Mouse (Mus musculus) limb, embryonic 13.5 days (tissue): ENCODE data around the gene Nmrk2. TPM values are rescaled to one million over a fixed set of nuclear protein-coding genes. Genes with fewer than 3 reads are reported as not detected.
A peak's percentile ranks its signal among the peaks of the same experiment; 100 is the strongest.
"Not testable (repeated sequence)": the region's sequence is repeated elsewhere in the genome, so short reads cannot be mapped to it uniquely, and the experiment has no call there.

Experiments used
- ATAC-seq: fragments of 200-750 bp; cut with Nextera tagmentation; 2 replicates; pipeline ENCODE4 v1.8.0; 2017; ENCODE audit warnings: low read depth, moderate number of reproducible peaks, moderate TSS enrichment; ENCODE audit not compliant: low FRiP score
- H3K27ac ChIP-seq: fragments of 300-500 bp; sonication (generic); 2 replicates; pipeline ENCODE4 v1.5.1; 2015; ENCODE audit warnings: inconsistent platforms, mild to moderate bottlenecking, moderate library complexity
- H3K27me3 ChIP-seq: fragments of 300-500 bp; sonication (generic); 2 replicates; pipeline ENCODE4 v1.6.1; 2015; ENCODE audit warnings: mild to moderate bottlenecking, inconsistent platforms
- H3K36me3 ChIP-seq: fragments of 300-500 bp; sonication (generic); 2 replicates; pipeline ENCODE4 v1.6.1; 2015; ENCODE audit warnings: inconsistent platforms, mild to moderate bottlenecking, moderate library complexity
- H3K4me1 ChIP-seq: fragments of 300-500 bp; sonication (generic); 2 replicates; pipeline ENCODE4 v1.6.1; 2015; ENCODE audit warnings: inconsistent platforms
- H3K4me2 ChIP-seq: fragments of 300-500 bp; sonication (generic); replicated peaks from 2 replicates; pipeline ENCODE4 v1.6.1; 2015; ENCODE audit warnings: inconsistent platforms, mild to moderate bottlenecking, moderate library complexity
- H3K4me3 ChIP-seq: fragments of 300-500 bp; sonication (generic); 2 replicates; pipeline ENCODE4 v1.5.1; 2015; ENCODE audit warnings: moderate library complexity, mild to moderate bottlenecking, inconsistent platforms
- H3K9ac ChIP-seq: fragments of 300-500 bp; sonication (generic); 2 replicates; pipeline ENCODE4 v1.6.1; 2015; ENCODE audit warnings: mild to moderate bottlenecking, inconsistent platforms
- H3K9me3 ChIP-seq: fragments of 300-500 bp; sonication (generic); 2 replicates; pipeline ENCODE4 v1.6.1; 2016; ENCODE audit warnings: inconsistent platforms
- WGBS: fragments of 180-500 bp; shearing (Covaris S2); methylation state at CpG from one replicate; pipeline ENCODE4 v1.1.7; 2015; 5-methylcytosine and 5-hydroxymethylcytosine counted together
- polyA plus RNA-seq: library from polyadenylated mRNA; unstranded; fragments of >200 nt; fragmentation: Nextera tagmentation; extraction: Ambion mirVana; gene quantifications from 2 replicates; pipeline ENCODE4 v1.2.1, GENCODE M21; 2015

Gene Nmrk2
- polyA plus RNA-seq, 1 experiment from 2014 or later: 0.18 TPM

GRCm38 (mm10) chr10:81232580-81233225 is 30.9 kb upstream of the Nmrk2 start, which contains the start of gene Zfr2:
TSS of gene Zfr2 (plus strand) at chr10:81233155.
- H3K9ac ChIP-seq: peak within 1 kb of the TSS; percentile 80
- peak within 1 kb of the TSS; percentile 74 for H3K4me3 ChIP-seq
- no peaks in the 10 kb centered on the region for H3K9me3 ChIP-seq
- peak; percentile 70 for ATAC-seq
- peak within 1 kb of the TSS; percentile 80 for H3K4me2 ChIP-seq
- no peak within 1 kb of the TSS for H3K27ac ChIP-seq
- peaks cover 62% of the 10 kb centered on the region for H3K27me3 ChIP-seq
- H3K4me1 ChIP-seq: peaks cover 20% of the 10 kb centered on the region
- whole genome bisulfite sequencing: 9% methylated on average over 29 of the region's 29 CpGs
- H3K36me3 ChIP-seq: no peaks in the 10 kb centered on the region

GRCm38 (mm10) chr10:81231436-81231835 is 29.6 kb upstream of the Nmrk2 start:
- H3K4me2 ChIP-seq: no peak overlapping the region
- 57% methylated on average over 7 of the region's 7 CpGs for WGBS
- peaks cover 53% of the 10 kb centered on the region for H3K27me3 ChIP-seq

GRCm38 (mm10) chr10:81230438-81231332 is 28.8 kb upstream of the Nmrk2 start, which contains the start of gene Atcay:
TSS of gene Atcay (minus strand) at chr10:81230833.
- Histone ChIP-seq H3K4me3 (peak within 1 kb of the TSS; percentile 20), H3K9me3 (no peaks in the 10 kb centered on the region), H3K4me1 (peaks cover 15% of the 10 kb centered on the region), H3K36me3 (no peaks in the 10 kb centered on the region), H3K27me3 (peaks cover 53% of the 10 kb centered on the region), H3K9ac (peak within 1 kb of the TSS; percentile 39; the same call in 1 of the 2 replicates), H3K4me2 (peak within 1 kb of the TSS; percentile 50), H3K27ac (no peak within 1 kb of the TSS)
- no peak for ATAC-seq
- 9% methylated on average over 27 of the region's 27 CpGs for WGBS

More at GRCm38 (mm10) chr10:81231436-81231835, 29.6 kb upstream of the Nmrk2 start:
- Histone ChIP-seq H3K4me3 (peak overlapping the region; percentile 18; the same call in 1 of the 2 replicates), H3K36me3 (no peaks in the 10 kb centered on the region), H3K4me1 (peaks cover 15% of the 10 kb centered on the region), H3K27ac (no peak overlapping the region), H3K9me3 (no peaks in the 10 kb centered on the region), H3K9ac (no peak overlapping the region)
- no peak for ATAC-seq

GRCm38 (mm10) chr10:81229735-81230437 is 28.0 kb upstream of the Nmrk2 start:
- H3K4me2 ChIP-seq: peak overlapping the region; percentile 50
- H3K27me3 ChIP-seq: peaks cover 53% of the 10 kb centered on the region
- H3K27ac ChIP-seq: no peak overlapping the region
- no peaks in the 10 kb centered on the region for H3K36me3 ChIP-seq
- peak overlapping the region; percentile 39; the same call in 1 of the 2 replicates for H3K9ac ChIP-seq
- peaks cover 15% of the 10 kb centered on the region for H3K4me1 ChIP-seq
- H3K9me3 ChIP-seq: no peaks in the 10 kb centered on the region
- H3K4me3 ChIP-seq: peak overlapping the region; percentile 20
- 13% methylated on average over 20 of the region's 20 CpGs for WGBS
- ATAC-seq: no peak

GRCm38 (mm10) chr10:81223731-81224130 is 21.9 kb upstream of the Nmrk2 start:
- H3K4me3 ChIP-seq, H3K9ac ChIP-seq, H3K4me2 ChIP-seq, H3K4me1 ChIP-seq, H3K27ac ChIP-seq, ATAC-seq, H3K36me3 ChIP-seq, H3K9me3 ChIP-seq: not testable (repeated sequence)
- WGBS: 48% methylated on average over 2 of the region's 2 CpGs
- H3K27me3 ChIP-seq: peaks cover 22% of the 10 kb centered on the region

- H3K36me3 ChIP-seq: no peaks in the 10 kb centered on the region
- peaks cover 10% of the 10 kb centered on the region; the same call in 1 of the 2 replicates for H3K27me3 ChIP-seq
- H3K9ac ChIP-seq: no peak overlapping the region
- H3K4me1 ChIP-seq: no peaks in the 10 kb centered on the region
- no peak overlapping the region for H3K4me3 ChIP-seq
- no peak for ATAC-seq
- H3K9me3 ChIP-seq: no peaks in the 10 kb centered on the region
- H3K27ac ChIP-seq: no peak overlapping the region
- no peak overlapping the region for H3K4me2 ChIP-seq
- WGBS: 88% methylated on average over 5 of the region's 5 CpGs
These were observed 19.7 kb upstream of the Nmrk2 start for GRCm38 (mm10) chr10:81221402-81222015.

GRCm38 (mm10) chr10:81217964-81218363 is 16.1 kb upstream of the Nmrk2 start:
- no peaks in the 10 kb centered on the region for H3K9me3 ChIP-seq
- H3K4me3 ChIP-seq: no peak overlapping the region
- peaks cover 10% of the 10 kb centered on the region; the same call in 1 of the 2 replicates for H3K27me3 ChIP-seq
- ATAC-seq: no peak
- H3K36me3 ChIP-seq: no peaks in the 10 kb centered on the region
- H3K4me2 ChIP-seq: no peak overlapping the region
- WGBS: 39% methylated on average over 7 of the region's 7 CpGs
- H3K27ac ChIP-seq: no peak overlapping the region
- H3K4me1 ChIP-seq: no peaks in the 10 kb centered on the region
- no peak overlapping the region for H3K9ac ChIP-seq

GRCm38 (mm10) chr10:81217267-81217666 is 15.4 kb upstream of the Nmrk2 start:
- not testable (repeated sequence) for H3K4me2 ChIP-seq, H3K9ac ChIP-seq, H3K9me3 ChIP-seq, ATAC-seq, H3K27ac ChIP-seq, H3K4me1 ChIP-seq, H3K36me3 ChIP-seq, H3K4me3 ChIP-seq
- 19% methylated on average over 1 of the region's 1 CpGs for WGBS
- peaks cover 10% of the 10 kb centered on the region; the same call in 1 of the 2 replicates for H3K27me3 ChIP-seq

GRCm38 (mm10) chr10:81216810-81217209 is 15.0 kb upstream of the Nmrk2 start:
- H3K9ac ChIP-seq: no peak overlapping the region
- 85% methylated on average over 6 of the region's 6 CpGs for WGBS
- peaks cover 7% of the 10 kb centered on the region; the same call in 1 of the 2 replicates for H3K9me3 ChIP-seq
- no peaks in the 10 kb centered on the region for H3K36me3 ChIP-seq
- H3K27ac ChIP-seq: no peak overlapping the region
- peaks cover 10% of the 10 kb centered on the region; the same call in 1 of the 2 replicates for H3K27me3 ChIP-seq
- H3K4me2 ChIP-seq: no peak overlapping the region
- no peak for ATAC-seq
- no peak overlapping the region for H3K4me3 ChIP-seq
- H3K4me1 ChIP-seq: no peaks in the 10 kb centered on the region

GRCm38 (mm10) chr10:81216260-81216659 is 14.4 kb upstream of the Nmrk2 start:
- Histone ChIP-seq H3K36me3 (no peaks in the 10 kb centered on the region), H3K27me3 (peaks cover 10% of the 10 kb centered on the region; the same call in 1 of the 2 replicates), H3K9me3 (peaks cover 11% of the 10 kb centered on the region), H3K4me1 (no peaks in the 10 kb centered on the region), H3K4me3 (no peak overlapping the region), H3K27ac (no peak overlapping the region), H3K9ac (no peak overlapping the region), H3K4me2 (no peak overlapping the region)
- WGBS: 81% methylated on average over 6 of the region's 6 CpGs
- no peak for ATAC-seq

GRCm38 (mm10) chr10:81210154-81210553 is 8.3 kb upstream of the Nmrk2 start:
- Histone ChIP-seq H3K9ac (no peak overlapping the region), H3K4me1 (no peaks in the 10 kb centered on the region), H3K9me3 (peaks cover 17% of the 10 kb centered on the region), H3K27me3 (no peaks in the 10 kb centered on the region; the same call in 1 of the 2 replicates), H3K4me3 (no peak overlapping the region), H3K4me2 (no peak overlapping the region), H3K36me3 (no peaks in the 10 kb centered on the region), H3K27ac (no peak overlapping the region)
- 94% methylated on average over 5 of the region's 5 CpGs for WGBS
- no peak for ATAC-seq
